Mouse (Mus musculus) C2C12 (cell line): ENCODE measurements around the gene Otof.

Experiments used
- CTCF ChIP-seq: IDR thresholded peaks from one replicate; pipeline ENCODE4 v1.5.1; 2011; ENCODE audit not compliant: control insufficient read depth, insufficient read depth, insufficient read length
- MAX ChIP-seq: IDR thresholded peaks from one replicate; pipeline ENCODE4 v1.6.1; 2011; ENCODE audit warnings: mild to moderate bottlenecking, control low read depth
- MYOG ChIP-seq: IDR thresholded peaks from one replicate; pipeline ENCODE4 v1.6.1; 2011; ENCODE audit not compliant: control insufficient read depth, insufficient read length; ENCODE audit errors: extremely low read depth

DNA sequence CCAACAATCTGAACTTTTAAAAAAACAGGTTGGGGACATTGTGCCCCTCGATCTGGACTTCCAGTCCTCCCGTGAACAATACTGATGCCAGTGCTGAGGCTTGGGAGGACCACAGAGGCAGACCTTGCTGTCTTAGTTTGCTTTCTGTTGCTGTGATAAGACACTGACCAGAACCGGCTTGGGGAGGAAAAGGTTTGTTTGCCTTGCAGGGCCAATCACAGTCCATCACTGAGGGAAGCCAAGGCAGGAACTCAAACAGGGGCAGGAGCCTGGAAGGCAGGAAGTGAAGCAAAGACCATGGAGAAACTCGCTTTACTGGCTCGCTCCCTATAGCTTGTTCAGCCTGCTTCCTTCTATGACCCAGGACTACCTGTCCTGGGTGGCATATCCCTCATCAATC is 10.4 kb upstream of the Otof start:
- TF ChIP-seq CTCF = no peak
- TF ChIP-seq MAX = no peak
- no peak for TF ChIP-seq MYOG
